Mouse (Mus musculus): Measurements from ENCODE around the gene Cdpf1.

Gene Cdpf1

GRCm38 (mm10) chr15:85811535-85812277 is at the start of gene Cdpf1:
Cdpf1 (minus strand) TSS chr15:85811697.
- TF ChIP-seq CTCF (conservative IDR thresholded peaks at IDR 0.05; ENCODE audit: low read length) (no peak), NANOG (IDR thresholded peaks at IDR 0.05; ENCODE audit: borderline replicate concordance, low read length) (no peak), POU5F1 (IDR thresholded peaks at IDR 0.05; ENCODE audit: borderline replicate concordance, low read length) (no peak)
- Histone ChIP-seq H3K27me3 (ENCODE audit: insufficient read depth, low read length) (peaks cover 20% of the 10 kb centered on the region), H3K36me3 (ENCODE audit: insufficient read depth, low read length) (peaks cover 23% of the 10 kb centered on the region), H3K4me1 (replicated peaks; ENCODE audit: low read depth, low read length) (peaks cover 30% of the 10 kb centered on the region), H3K9me3 (ENCODE audit: low read length) (peaks cover 21% of the 10 kb centered on the region), H3K4me3 (replicated peaks; ENCODE audit: low read length) (peak within 1 kb of the TSS; percentile 88)

GRCm38 (mm10) chr15:85859490-85860031 is 48.1 kb upstream of the Cdpf1 start, which contains the start of gene Gtse1:
Gtse1 (plus strand) TSS chr15:85859745.
- peaks cover 56% of the 10 kb centered on the region for H3K4me1 ChIP-seq (replicated peaks; ENCODE audit: low read depth, low read length)
- peaks cover 45% of the 10 kb centered on the region for H3K36me3 ChIP-seq (ENCODE audit: insufficient read depth, low read length)
- TF ChIP-seq POU5F1 (IDR thresholded peaks at IDR 0.05; ENCODE audit: borderline replicate concordance, low read length) (no peak), CTCF (conservative IDR thresholded peaks at IDR 0.05; ENCODE audit: low read length) (no peak), NANOG (IDR thresholded peaks at IDR 0.05; ENCODE audit: borderline replicate concordance, low read length) (no peak)
- peaks cover 3% of the 10 kb centered on the region; the same call in 1 of the 2 replicates for H3K27me3 ChIP-seq (ENCODE audit: insufficient read depth, low read length)
- H3K4me3 ChIP-seq (replicated peaks; ENCODE audit: low read length), result peak within 1 kb of the TSS; percentile 97
- H3K9me3 ChIP-seq (ENCODE audit: low read length), result no peaks in the 10 kb centered on the region

- Histone ChIP-seq H3K9me3 (ENCODE audit: low read length) (no peaks in the 10 kb centered on the region), H3K36me3 (ENCODE audit: insufficient read depth, low read length) (peaks cover 39% of the 10 kb centered on the region), H3K4me1 (replicated peaks; ENCODE audit: low read depth, low read length) (peaks cover 51% of the 10 kb centered on the region), H3K4me3 (replicated peaks; ENCODE audit: low read length) (peak overlapping the region; percentile 97), H3K27me3 (ENCODE audit: insufficient read depth, low read length) (peaks cover 6% of the 10 kb centered on the region; the same call in 1 of the 2 replicates)
- TF ChIP-seq POU5F1 (IDR thresholded peaks at IDR 0.05; ENCODE audit: borderline replicate concordance, low read length) (no peak), NANOG (IDR thresholded peaks at IDR 0.05; ENCODE audit: borderline replicate concordance, low read length) (no peak), CTCF (conservative IDR thresholded peaks at IDR 0.05; ENCODE audit: low read length) (no peak)
These were observed 47.5 kb upstream of the Cdpf1 start for GRCm38 (mm10) chr15:85858980-85859489.

GRCm38 (mm10) chr15:85851656-85852392 is 40.3 kb upstream of the Cdpf1 start:
- peaks cover 14% of the 10 kb centered on the region; the same call in 1 of the 2 replicates for H3K27me3 ChIP-seq (ENCODE audit: insufficient read depth, low read length)
- H3K4me3 ChIP-seq (replicated peaks; ENCODE audit: low read length), result no peak overlapping the region
- H3K4me1 ChIP-seq (replicated peaks; ENCODE audit: low read depth, low read length), result no peaks in the 10 kb centered on the region; the same call in 1 of the 2 replicates
- no peaks in the 10 kb centered on the region for H3K9me3 ChIP-seq (ENCODE audit: low read length)
- TF ChIP-seq POU5F1 (IDR thresholded peaks at IDR 0.05; ENCODE audit: borderline replicate concordance, low read length) (no peak), NANOG (IDR thresholded peaks at IDR 0.05; ENCODE audit: borderline replicate concordance, low read length) (no peak), CTCF (conservative IDR thresholded peaks at IDR 0.05; ENCODE audit: low read length) (peak; percentile 38)
- no peaks in the 10 kb centered on the region for H3K36me3 ChIP-seq (ENCODE audit: insufficient read depth, low read length)

GRCm38 (mm10) chr15:85845071-85845470 is 33.6 kb upstream of the Cdpf1 start:
- Histone ChIP-seq H3K4me1 (replicated peaks; ENCODE audit: low read depth, low read length) (peaks cover 24% of the 10 kb centered on the region), H3K36me3 (ENCODE audit: insufficient read depth, low read length) (no peaks in the 10 kb centered on the region), H3K4me3 (replicated peaks; ENCODE audit: low read length) (no peak overlapping the region), H3K27me3 (ENCODE audit: insufficient read depth, low read length) (no peaks in the 10 kb centered on the region), H3K9me3 (ENCODE audit: low read length) (no peaks in the 10 kb centered on the region)
- TF ChIP-seq CTCF (conservative IDR thresholded peaks at IDR 0.05; ENCODE audit: low read length), result no peak
- TF ChIP-seq POU5F1 (IDR thresholded peaks at IDR 0.05; ENCODE audit: borderline replicate concordance, low read length), result no peak
- TF ChIP-seq NANOG (IDR thresholded peaks at IDR 0.05; ENCODE audit: borderline replicate concordance, low read length), result no peak

- no peaks in the 10 kb centered on the region for H3K27me3 ChIP-seq (ENCODE audit: insufficient read depth, low read length)
- no peak for TF ChIP-seq NANOG (IDR thresholded peaks at IDR 0.05; ENCODE audit: borderline replicate concordance, low read length)
- no peak for TF ChIP-seq CTCF (conservative IDR thresholded peaks at IDR 0.05; ENCODE audit: low read length)
- TF ChIP-seq POU5F1 (IDR thresholded peaks at IDR 0.05; ENCODE audit: borderline replicate concordance, low read length), result no peak
- H3K9me3 ChIP-seq (ENCODE audit: low read length), result no peaks in the 10 kb centered on the region
- peaks cover 49% of the 10 kb centered on the region for H3K4me1 ChIP-seq (replicated peaks; ENCODE audit: low read depth, low read length)
- H3K36me3 ChIP-seq (ENCODE audit: insufficient read depth, low read length), result no peaks in the 10 kb centered on the region
- no peak overlapping the region for H3K4me3 ChIP-seq (replicated peaks; ENCODE audit: low read length)
These were observed 30.4 kb upstream of the Cdpf1 start for GRCm38 (mm10) chr15:85841796-85842360.

- H3K4me3 ChIP-seq (replicated peaks; ENCODE audit: low read length), result 0 out of 2 replicates have a peak overlapping the region, but pooled peaks have one; percentile 39
- TF ChIP-seq CTCF (conservative IDR thresholded peaks at IDR 0.05; ENCODE audit: low read length), result peak; percentile 52
- no peak for TF ChIP-seq POU5F1 (IDR thresholded peaks at IDR 0.05; ENCODE audit: borderline replicate concordance, low read length)
- no peaks in the 10 kb centered on the region for H3K36me3 ChIP-seq (ENCODE audit: insufficient read depth, low read length)
- H3K4me1 ChIP-seq (replicated peaks; ENCODE audit: low read depth, low read length), result peaks cover 52% of the 10 kb centered on the region
- H3K9me3 ChIP-seq (ENCODE audit: low read length), result no peaks in the 10 kb centered on the region
- peaks cover under 1% of the 10 kb centered on the region for H3K27me3 ChIP-seq (ENCODE audit: insufficient read depth, low read length)
These were observed 29.5 kb upstream of the Cdpf1 start for GRCm38 (mm10) chr15:85840983-85841382.

GRCm38 (mm10) chr15:85836887-85837286 is 25.4 kb upstream of the Cdpf1 start:
- H3K4me3 ChIP-seq (replicated peaks; ENCODE audit: low read length), result no peak overlapping the region
- no peaks in the 10 kb centered on the region for H3K9me3 ChIP-seq (ENCODE audit: low read length)
- H3K36me3 ChIP-seq (ENCODE audit: insufficient read depth, low read length), result no peaks in the 10 kb centered on the region
- H3K4me1 ChIP-seq (replicated peaks; ENCODE audit: low read depth, low read length), result peaks cover 54% of the 10 kb centered on the region
- H3K27me3 ChIP-seq (ENCODE audit: insufficient read depth, low read length), result peaks cover 6% of the 10 kb centered on the region
- TF ChIP-seq POU5F1 (IDR thresholded peaks at IDR 0.05; ENCODE audit: borderline replicate concordance, low read length), result no peak
- TF ChIP-seq NANOG (IDR thresholded peaks at IDR 0.05; ENCODE audit: borderline replicate concordance, low read length), result no peak
- TF ChIP-seq CTCF (conservative IDR thresholded peaks at IDR 0.05; ENCODE audit: low read length), result no peak

Measured in E14TG2a.4 (cell line).